Mouse (Mus musculus): ENCODE measurements around the gene Npas3.

DNA sequence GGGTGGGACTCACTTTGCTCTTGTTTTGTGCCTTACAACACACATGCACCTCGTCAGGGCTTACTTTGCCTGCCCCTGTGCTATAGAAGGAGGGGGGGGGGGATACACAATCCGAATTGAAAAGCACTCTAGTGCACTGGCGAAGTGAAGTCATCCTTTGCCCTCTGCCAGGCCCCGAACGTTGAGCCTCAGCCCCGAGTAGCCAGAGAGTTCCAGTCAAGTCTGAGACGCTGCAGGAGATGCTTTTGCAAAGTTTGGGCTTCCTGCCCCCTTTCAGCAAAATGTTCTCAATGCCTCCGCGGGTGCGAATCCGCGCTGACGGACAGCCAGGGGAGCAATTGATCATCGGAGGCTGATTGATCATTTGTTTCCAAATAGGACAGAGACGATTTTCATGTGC, 319 bp downstream of the Npas3 start:
- TF ChIP-seq MAX (IDR thresholded peaks at IDR 0.05; ENCODE audit: low read depth) = no peak
- TF ChIP-seq E2F4 (IDR thresholded peaks at IDR 0.05; ENCODE audit: insufficient read depth) = no peak
